ENCODE assay signal across 15 mouse cellular contexts in the genomic region with DNA sequence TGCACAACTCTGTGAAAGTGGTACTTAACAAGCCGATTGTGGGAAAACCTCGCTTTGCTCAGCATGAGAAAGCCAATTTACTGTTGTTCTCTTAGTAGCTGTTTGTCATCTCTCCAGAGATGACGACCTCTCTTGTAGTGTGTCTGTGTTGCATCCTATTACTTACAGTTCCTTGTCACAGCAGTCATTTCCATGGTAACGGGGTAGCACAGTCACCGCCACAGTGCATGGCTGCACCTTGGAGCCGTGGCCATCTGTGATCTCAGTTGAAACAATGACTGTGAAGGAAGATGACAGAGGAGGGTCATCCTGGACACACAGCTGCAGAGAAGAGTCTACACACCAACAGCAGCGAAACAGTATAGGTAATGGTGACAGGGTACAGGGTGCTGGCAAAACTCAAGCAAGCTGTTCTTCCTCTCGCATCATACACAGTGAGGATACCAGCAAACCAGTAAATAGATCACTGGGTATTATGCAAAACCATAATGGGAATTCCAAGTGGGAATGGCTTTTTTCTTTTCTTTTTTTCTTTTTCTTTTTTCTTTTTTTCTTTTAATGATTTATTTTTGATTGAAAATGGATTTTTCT. TPM values are rescaled to one million over a fixed set of nuclear protein-coding genes. Genes with fewer than 3 reads are reported as not detected.
A peak's percentile ranks its signal among the peaks of the same experiment; 100 is the strongest.
DNase-seq lines count a peak whose midpoint lies in the region; ATAC-seq and TF ChIP-seq lines count a peak whose summit lies in the region.
"Had no signal": no experiment of that assay in that cellular context is flagged by ENCODE, and none has a peak within 500 bp of the region (broad histone marks: within the 10 kb centered on the region; RNA-seq: fewer than 3 reads in every experiment).

No protein-coding gene starts in this region.

- intact Hi-C loops in heart, postnatal 25 days (cut with DNase I) = no loop called here

- ATAC-seq in intestine, embryonic 14.5 days (replicated peaks; ENCODE audit: low FRiP score, low TSS enrichment, low read depth) = 0 out of 2 replicates have a peak, but pooled peaks have one; percentile 23
- ATAC-seq in intestine, postnatal 0 days = no peak
- peak; percentile 81 for ATAC-seq in neural tube, embryonic 12.5 days (ENCODE audit: low FRiP score, low read depth)
- ATAC-seq: intestine, embryonic 16.5 days; Patski had no signal

- H3K4me3 ChIP-seq in intestine, embryonic 14.5 days (ENCODE audit: low read depth, low read length) = no peak overlapping the region
- H3K4me3 ChIP-seq in intestine, postnatal 0 days (ENCODE audit: low read depth, low read length) = no peak overlapping the region
- H3K4me3 ChIP-seq in hindbrain, embryonic 10.5 days = no peak overlapping the region
- H3K4me3 ChIP-seq in neural tube, embryonic 12.5 days = no peak overlapping the region
- H3K4me3 ChIP-seq: left cerebral cortex, adult 2 months; liver, embryonic 13.5 days; megakaryocyte, embryonic 14.5 days; stomach, embryonic 15.5 days had no signal

- no peaks in the 10 kb centered on the region for H3K4me1 ChIP-seq in intestine, embryonic 14.5 days (replicated peaks; ENCODE audit: control insufficient read depth, insufficient read depth, low read length)
- no peaks in the 10 kb centered on the region for H3K4me1 ChIP-seq in intestine, postnatal 0 days (replicated peaks; ENCODE audit: control insufficient read depth, insufficient read depth, low read length)
- H3K4me1 ChIP-seq in hindbrain, embryonic 10.5 days (replicated peaks) = no peaks in the 10 kb centered on the region
- H3K4me1 ChIP-seq in neural tube, embryonic 12.5 days = no peaks in the 10 kb centered on the region
- H3K4me1 ChIP-seq: liver, embryonic 13.5 days; megakaryocyte, embryonic 14.5 days; stomach, embryonic 15.5 days had no signal

- no peak overlapping the region for H3K27ac ChIP-seq in intestine, embryonic 14.5 days (ENCODE audit: low read depth)
- no peak overlapping the region for H3K27ac ChIP-seq in intestine, postnatal 0 days (ENCODE audit: low read depth, low read length)
- no peak overlapping the region for H3K27ac ChIP-seq in hindbrain, embryonic 10.5 days
- H3K27ac ChIP-seq in neural tube, embryonic 12.5 days = no peak overlapping the region
- H3K27ac ChIP-seq: left cerebral cortex, adult 2 months; liver, embryonic 13.5 days; stomach, embryonic 15.5 days had no signal

- 83% methylated on average over 8 of the region's 8 CpGs for WGBS in intestine, embryonic 14.5 days
- 85% methylated on average over 8 of the region's 8 CpGs for WGBS in intestine, postnatal 0 days
- WGBS in hindbrain, embryonic 10.5 days = 77% methylated on average over 8 of the region's 8 CpGs
- 71% methylated on average over 8 of the region's 8 CpGs for WGBS in neural tube, embryonic 12.5 days

- H3K9me3 ChIP-seq in intestine, embryonic 14.5 days (ENCODE audit: control insufficient read depth, low read length) = no peaks in the 10 kb centered on the region
- no peaks in the 10 kb centered on the region for H3K9me3 ChIP-seq in intestine, postnatal 0 days (ENCODE audit: control insufficient read depth)
- no peaks in the 10 kb centered on the region for H3K9me3 ChIP-seq in hindbrain, embryonic 10.5 days
- H3K9me3 ChIP-seq in neural tube, embryonic 12.5 days = no peaks in the 10 kb centered on the region
- H3K9me3 ChIP-seq: liver, embryonic 13.5 days; megakaryocyte, embryonic 14.5 days; stomach, embryonic 15.5 days had no signal

- no peaks in the 10 kb centered on the region for H3K36me3 ChIP-seq in intestine, embryonic 14.5 days (ENCODE audit: control insufficient read depth, insufficient read depth, low read length)
- no peaks in the 10 kb centered on the region for H3K36me3 ChIP-seq in intestine, postnatal 0 days (ENCODE audit: control insufficient read depth, insufficient read depth)
- H3K36me3 ChIP-seq in hindbrain, embryonic 10.5 days = no peaks in the 10 kb centered on the region
- H3K36me3 ChIP-seq in neural tube, embryonic 12.5 days = no peaks in the 10 kb centered on the region
- H3K36me3 ChIP-seq: liver, embryonic 13.5 days; stomach, embryonic 15.5 days had no signal

- H3K4me2 ChIP-seq in intestine, embryonic 14.5 days (ENCODE audit: low read length) = no peak overlapping the region
- H3K4me2 ChIP-seq in intestine, postnatal 0 days (replicated peaks; ENCODE audit: low read depth) = no peak overlapping the region
- H3K4me2 ChIP-seq in neural tube, embryonic 12.5 days (replicated peaks) = no peak overlapping the region
- H3K4me2 ChIP-seq: liver, embryonic 13.5 days; stomach, embryonic 15.5 days had no signal

- no peak for DNase-seq in intestine, embryonic 14.5 days (ENCODE audit: low spot score)
- peak; percentile 48 for DNase-seq in cerebellum, adult 9-10 months
- peak; percentile 7 for DNase-seq in hindbrain, embryonic 10.5 days (ENCODE audit: low spot score)
- DNase-seq in heart, postnatal 25 days (ENCODE audit: low spot score) = no peak
- DNase-seq in kidney, postnatal 10 days = no peak
- DNase-seq in heart, adult 9 months (ENCODE audit: low spot score in 2 of 2) = no peak
- DNase-seq: heart, adult 18-20 months; liver, embryonic 13.5 days had no signal

- H3K9ac ChIP-seq in intestine, embryonic 14.5 days (ENCODE audit: low read length) = no peak overlapping the region
- no peak overlapping the region for H3K9ac ChIP-seq in intestine, postnatal 0 days (ENCODE audit: low read depth, low read length)
- H3K9ac ChIP-seq in neural tube, embryonic 12.5 days = no peak overlapping the region
- H3K9ac ChIP-seq: liver, embryonic 13.5 days; stomach, embryonic 15.5 days had no signal

- H3K27me3 ChIP-seq in intestine, embryonic 14.5 days (replicated peaks; ENCODE audit: control insufficient read depth, insufficient read depth, low read length) = no peaks in the 10 kb centered on the region
- no peaks in the 10 kb centered on the region for H3K27me3 ChIP-seq in intestine, postnatal 0 days (replicated peaks; ENCODE audit: control insufficient read depth, insufficient read depth, low read length)
- no peaks in the 10 kb centered on the region for H3K27me3 ChIP-seq in hindbrain, embryonic 10.5 days (ENCODE audit: insufficient read depth, poor library complexity, severe bottlenecking)
- no peaks in the 10 kb centered on the region for H3K27me3 ChIP-seq in neural tube, embryonic 12.5 days (replicated peaks)
- H3K27me3 ChIP-seq: liver, embryonic 13.5 days; megakaryocyte, embryonic 14.5 days; Patski; stomach, embryonic 15.5 days had no signal

- no peak for TF ChIP-seq CTCF in intestine, postnatal 0 days (IDR thresholded peaks at IDR 0.05; ENCODE audit: low read depth)

RNA-seq across cellular contexts. Expression of gene Pkd1l1, which starts 56.9 kb away (rescaled TPM):
- 0.05 and 0.15 TPM in 2 replicates for polyA plus RNA-seq in intestine, embryonic 14.5 days (2014; fragmentation: Nextera tagmentation; extraction: Ambion mirVana)
- polyA plus RNA-seq in intestine, postnatal 0 days (2015; fragmentation: Nextera tagmentation; extraction: Ambion mirVana) = 0.03 TPM in 1 of 2 replicates, not detected in the other
- polyA plus RNA-seq in hindbrain, embryonic 10.5 days (2016; fragmentation: Nextera tagmentation; extraction: Ambion mirVana) = 0.03 TPM in 1 of 2 replicates, not detected in the other
- polyA plus RNA-seq in neural tube, embryonic 12.5 days (2016; fragmentation: Nextera tagmentation; extraction: Ambion mirVana) = 0.10 TPM in 2 replicates
- not detected for total RNA-seq in heart, postnatal 25 days (2021)
- total RNA-seq: heart, adult 18-20 months had no signal

Comparison
In these comparisons a context has a peak if more than half of its experiments do, and no peak if none do; other contexts are left out.
1. DNase-seq: peak in cerebellum, adult 9-10 months (single experiment) and hindbrain, embryonic 10.5 days (single experiment); none in intestine, embryonic 14.5 days (single experiment), heart, postnatal 25 days (single experiment), kidney, postnatal 10 days (single experiment) and heart, adult 9 months (0 of 2).